Mouse (Mus musculus): ENCODE measurements around the gene Zc2hc1c. TPM values are rescaled to one million over a fixed set of nuclear protein-coding genes. Genes with fewer than 3 reads are reported as not detected.

Gene Zc2hc1c
- polyA plus RNA-seq, 1 experiment = 0.06 TPM

DNA sequence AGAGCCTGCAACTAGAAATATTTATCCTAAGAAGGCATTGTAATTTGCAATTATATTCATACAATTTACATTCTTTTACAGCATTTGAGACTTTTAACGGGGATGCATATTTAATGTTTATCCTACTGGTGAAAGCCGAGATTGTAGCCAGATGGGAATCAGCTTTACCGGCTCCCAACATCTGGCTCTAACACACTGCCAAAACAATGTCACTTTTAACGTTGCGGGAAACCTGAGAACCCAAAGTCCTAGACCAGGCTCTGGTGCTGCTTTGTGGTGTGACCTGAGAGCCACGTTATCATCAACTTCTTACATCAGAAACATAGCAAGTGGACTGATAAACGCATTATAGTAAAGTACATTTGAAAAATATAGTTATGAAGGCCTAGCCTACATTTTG lies 23.5 kb upstream of the Zc2hc1c start:
- H3K27ac ChIP-seq (ENCODE audit: insufficient read depth, low read depth, low read length) = no peak overlapping the region
- no peaks in the 10 kb centered on the region for H3K27me3 ChIP-seq (ENCODE audit: control insufficient read depth, insufficient read depth, low read length)
- TF ChIP-seq POLR2A (IDR thresholded peaks at IDR 0.05; ENCODE audit: low read depth, low read length) (no peak), CTCF (IDR thresholded peaks at IDR 0.05; ENCODE audit: extremely low read depth, insufficient read length, insufficient replicate concordance, low read depth, low read length) (no peak)
- no peak overlapping the region for H3K4me3 ChIP-seq (ENCODE audit: low read depth, low read length)
- 73% methylated on average over 7 of the region's 7 CpGs for WGBS
- H3K36me3 ChIP-seq (ENCODE audit: control insufficient read depth, insufficient read depth, low read length) = no peaks in the 10 kb centered on the region
- no peaks in the 10 kb centered on the region for H3K4me1 ChIP-seq (ENCODE audit: control insufficient read depth, insufficient read depth, insufficient read length, low read length)

DNA sequence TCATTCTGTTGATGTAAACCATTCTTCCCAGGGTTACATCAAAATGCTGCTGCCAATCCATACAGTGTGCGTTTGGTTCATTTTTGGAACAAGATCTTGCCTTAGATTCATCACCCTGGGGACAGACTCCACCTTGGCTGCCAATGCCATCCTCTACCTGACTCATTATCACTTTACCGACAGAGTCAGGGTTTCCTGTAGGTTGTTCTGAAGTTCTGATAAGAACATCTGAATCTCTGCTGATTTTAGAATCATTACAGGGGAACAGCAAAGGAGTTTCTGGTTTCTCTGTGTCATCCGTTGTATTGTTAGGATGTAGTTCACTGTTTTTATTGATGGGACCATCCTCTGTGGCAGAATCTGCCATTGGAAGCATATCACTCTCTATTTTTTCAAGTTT lies 22.1 kb upstream of the Zc2hc1c start:
- Histone ChIP-seq H3K27ac (ENCODE audit: insufficient read depth, low read depth, low read length) (no peak overlapping the region), H3K36me3 (ENCODE audit: control insufficient read depth, insufficient read depth, low read length) (no peaks in the 10 kb centered on the region), H3K4me3 (ENCODE audit: low read depth, low read length) (no peak overlapping the region), H3K27me3 (ENCODE audit: control insufficient read depth, insufficient read depth, low read length) (no peaks in the 10 kb centered on the region), H3K4me1 (ENCODE audit: control insufficient read depth, insufficient read depth, insufficient read length, low read length) (no peaks in the 10 kb centered on the region)
- no peak for TF ChIP-seq CTCF (IDR thresholded peaks at IDR 0.05; ENCODE audit: extremely low read depth, insufficient read length, insufficient replicate concordance, low read depth, low read length)
- TF ChIP-seq POLR2A (IDR thresholded peaks at IDR 0.05; ENCODE audit: low read depth, low read length) = no peak
- 92% methylated on average over 3 of the region's 3 CpGs for WGBS

DNA sequence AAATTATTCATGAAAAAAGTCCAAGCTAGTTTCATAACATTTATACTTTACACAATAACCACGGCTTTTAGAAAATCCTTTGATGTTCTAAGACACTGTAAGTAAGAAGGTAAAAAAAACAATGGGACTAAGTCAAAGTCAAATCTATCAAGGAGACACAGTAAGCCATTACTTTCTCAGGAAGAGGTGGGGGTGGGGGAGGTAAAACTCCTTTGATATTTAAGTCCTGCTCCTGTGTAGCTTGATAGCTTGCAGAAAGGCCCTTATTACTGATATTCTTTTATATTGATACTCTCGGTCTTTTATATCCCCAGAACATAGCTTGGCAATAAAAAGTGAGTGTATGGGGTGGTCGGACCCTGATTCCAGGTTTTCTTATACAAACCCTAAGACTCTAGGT lies 18.6 kb upstream of the Zc2hc1c start:
- H3K27ac ChIP-seq (ENCODE audit: insufficient read depth, low read depth, low read length) = no peak overlapping the region

DNA sequence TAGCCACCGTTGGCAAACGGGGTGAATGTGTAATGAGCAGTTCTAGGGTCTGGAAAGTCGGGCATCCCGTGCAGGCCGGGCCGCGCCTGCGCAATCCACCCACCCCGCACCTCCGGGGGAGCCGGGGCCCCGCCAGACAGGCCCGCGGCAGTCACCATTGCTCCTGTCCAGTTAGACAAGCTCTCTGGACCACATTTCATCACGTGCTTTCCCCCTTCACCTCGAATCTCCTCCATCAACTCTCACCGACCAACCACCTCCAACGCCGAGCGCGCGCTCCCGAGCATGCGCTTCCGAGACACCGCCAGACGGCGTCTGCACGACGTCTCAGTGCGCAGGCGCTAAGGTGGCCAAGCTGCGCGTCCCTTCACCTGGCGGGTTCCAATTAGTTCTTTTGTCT lies 18.1 kb upstream of the Zc2hc1c start, which contains the start of gene Mlh3:
Gene Mlh3 (minus strand): TSS at position 281 of the 400 bp plus-strand sequence.
- Histone ChIP-seq H3K27ac (ENCODE audit: insufficient read depth, low read depth, low read length) (0 out of 2 replicates have a peak within 1 kb of the TSS, but pooled peaks have one; percentile 9), H3K36me3 (ENCODE audit: control insufficient read depth, insufficient read depth, low read length) (no peaks in the 10 kb centered on the region), H3K4me1 (ENCODE audit: control insufficient read depth, insufficient read depth, insufficient read length, low read length) (no peaks in the 10 kb centered on the region), H3K27me3 (ENCODE audit: control insufficient read depth, insufficient read depth, low read length) (no peaks in the 10 kb centered on the region), H3K4me3 (ENCODE audit: low read depth, low read length) (peak within 1 kb of the TSS; percentile 84)
- TF ChIP-seq POLR2A (IDR thresholded peaks at IDR 0.05; ENCODE audit: low read depth, low read length) (peak; percentile 49), CTCF (IDR thresholded peaks at IDR 0.05; ENCODE audit: extremely low read depth, insufficient read length, insufficient replicate concordance, low read depth, low read length) (peak; percentile 38; the same call in 1 of the 2 replicates)
- under 1% methylated on average over 35 of the region's 35 CpGs for WGBS

More for the DNA sequence above, 18.6 kb upstream of the Zc2hc1c start:
- peak overlapping the region; percentile 84; the same call in 1 of the 2 replicates for H3K4me3 ChIP-seq (ENCODE audit: low read depth, low read length)
- H3K4me1 ChIP-seq (ENCODE audit: control insufficient read depth, insufficient read depth, insufficient read length, low read length) = no peaks in the 10 kb centered on the region
- no peak for TF ChIP-seq CTCF (IDR thresholded peaks at IDR 0.05; ENCODE audit: extremely low read depth, insufficient read length, insufficient replicate concordance, low read depth, low read length)
- no peak for TF ChIP-seq POLR2A (IDR thresholded peaks at IDR 0.05; ENCODE audit: low read depth, low read length)
- no peaks in the 10 kb centered on the region for H3K36me3 ChIP-seq (ENCODE audit: control insufficient read depth, insufficient read depth, low read length)
- WGBS = 44% methylated on average over 3 of the region's 3 CpGs
- H3K27me3 ChIP-seq (ENCODE audit: control insufficient read depth, insufficient read depth, low read length) = no peaks in the 10 kb centered on the region

DNA sequence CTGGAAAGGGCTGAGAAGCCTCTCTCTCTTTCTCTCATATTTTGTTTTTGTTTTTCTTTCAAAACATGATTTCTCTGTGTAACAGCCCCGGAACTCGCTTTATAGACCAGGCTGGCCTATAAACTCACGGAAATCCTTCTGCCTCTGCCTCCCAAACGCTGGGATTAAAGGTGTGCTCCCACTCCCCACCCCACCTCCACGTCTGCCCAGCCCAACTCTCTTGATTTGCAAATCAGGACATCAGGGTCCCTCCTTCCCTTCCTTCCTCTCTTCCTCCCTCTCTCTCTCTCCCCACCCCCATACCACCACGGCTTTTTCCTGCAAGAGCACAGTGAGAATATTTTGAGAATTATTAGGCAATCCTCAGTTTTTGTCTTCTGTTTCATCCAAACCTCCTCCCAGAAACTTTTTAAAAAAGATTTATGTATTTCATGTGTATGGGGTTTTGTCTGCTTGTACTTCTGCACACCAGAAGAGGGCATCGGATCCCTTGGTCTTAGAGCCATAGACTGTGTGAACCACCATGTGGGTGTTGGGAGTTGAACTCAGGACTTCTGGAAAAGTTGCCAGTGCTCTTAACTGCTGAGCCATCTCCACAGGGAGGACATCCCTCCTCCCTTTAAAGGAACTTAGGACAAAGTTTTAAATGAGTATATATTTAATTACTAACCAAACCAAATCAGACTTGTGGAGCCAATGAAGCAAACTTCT lies 17.1 kb upstream of the Zc2hc1c start:
- TF ChIP-seq POLR2A (IDR thresholded peaks at IDR 0.05; ENCODE audit: low read depth, low read length) (no peak), CTCF (IDR thresholded peaks at IDR 0.05; ENCODE audit: extremely low read depth, insufficient read length, insufficient replicate concordance, low read depth, low read length) (no peak)
- H3K4me3 ChIP-seq (ENCODE audit: low read depth, low read length) = no peak overlapping the region
- WGBS = 78% methylated on average over 7 of the region's 7 CpGs

DNA sequence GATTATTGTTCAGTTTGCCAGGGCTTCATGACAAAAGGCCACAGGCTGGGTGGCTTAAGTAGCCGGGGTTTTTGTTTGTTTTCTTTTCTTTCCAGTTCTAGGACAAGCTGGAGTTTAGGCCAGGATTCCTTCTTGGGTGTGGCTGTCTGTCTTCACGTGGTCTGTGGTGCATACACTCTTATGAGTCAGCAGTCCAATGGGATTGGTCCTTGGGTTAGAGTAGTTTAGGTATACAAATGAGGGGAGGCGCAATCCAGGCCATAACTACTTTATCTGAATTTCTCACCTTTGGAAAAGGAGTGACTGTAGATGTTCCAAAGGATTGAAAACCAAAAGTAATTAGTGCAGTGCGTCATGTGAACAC lies 16.6 kb upstream of the Zc2hc1c start:
- TF ChIP-seq CTCF (IDR thresholded peaks at IDR 0.05; ENCODE audit: extremely low read depth, insufficient read length, insufficient replicate concordance, low read depth, low read length) (no peak), POLR2A (IDR thresholded peaks at IDR 0.05; ENCODE audit: low read depth, low read length) (no peak)
- Histone ChIP-seq H3K27ac (ENCODE audit: insufficient read depth, low read depth, low read length) (no peak overlapping the region), H3K36me3 (ENCODE audit: control insufficient read depth, insufficient read depth, low read length) (no peaks in the 10 kb centered on the region), H3K4me3 (ENCODE audit: low read depth, low read length) (no peak overlapping the region), H3K27me3 (ENCODE audit: control insufficient read depth, insufficient read depth, low read length) (no peaks in the 10 kb centered on the region), H3K4me1 (ENCODE audit: control insufficient read depth, insufficient read depth, insufficient read length, low read length) (no peaks in the 10 kb centered on the region)
- 55% methylated on average over 4 of the region's 4 CpGs for WGBS

More for the DNA sequence above, 17.1 kb upstream of the Zc2hc1c start:
- Histone ChIP-seq H3K36me3 (ENCODE audit: control insufficient read depth, insufficient read depth, low read length) (no peaks in the 10 kb centered on the region), H3K4me1 (ENCODE audit: control insufficient read depth, insufficient read depth, insufficient read length, low read length) (no peaks in the 10 kb centered on the region), H3K27ac (ENCODE audit: insufficient read depth, low read depth, low read length) (no peak overlapping the region), H3K27me3 (ENCODE audit: control insufficient read depth, insufficient read depth, low read length) (no peaks in the 10 kb centered on the region)

DNA sequence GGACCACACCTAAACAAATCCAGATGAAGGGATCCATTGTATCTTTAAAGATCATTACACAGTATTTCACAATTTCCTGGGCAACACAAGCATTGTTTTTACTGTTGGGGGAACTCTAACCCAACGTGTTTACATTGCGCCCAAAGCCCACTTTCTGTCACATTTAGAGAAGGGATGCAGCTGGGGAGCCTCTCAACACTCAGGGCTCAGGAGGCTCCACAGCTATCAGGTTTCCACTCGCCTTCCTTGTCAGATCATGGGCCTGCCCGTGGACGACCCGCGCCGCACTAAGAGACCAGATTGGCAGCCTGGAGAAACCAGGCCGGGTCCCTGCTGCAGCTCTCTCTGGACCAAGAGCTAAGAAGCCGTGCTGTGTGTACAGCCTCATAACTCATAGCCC lies 14.9 kb upstream of the Zc2hc1c start:
- Histone ChIP-seq H3K4me1 (ENCODE audit: control insufficient read depth, insufficient read depth, insufficient read length, low read length) (no peaks in the 10 kb centered on the region), H3K27ac (ENCODE audit: insufficient read depth, low read depth, low read length) (no peak overlapping the region), H3K4me3 (ENCODE audit: low read depth, low read length) (no peak overlapping the region), H3K27me3 (ENCODE audit: control insufficient read depth, insufficient read depth, low read length) (no peaks in the 10 kb centered on the region), H3K36me3 (ENCODE audit: control insufficient read depth, insufficient read depth, low read length) (no peaks in the 10 kb centered on the region)
- 83% methylated on average over 10 of the region's 10 CpGs for WGBS
- TF ChIP-seq CTCF (IDR thresholded peaks at IDR 0.05; ENCODE audit: extremely low read depth, insufficient read length, insufficient replicate concordance, low read depth, low read length) (no peak), POLR2A (IDR thresholded peaks at IDR 0.05; ENCODE audit: low read depth, low read length) (no peak)
